Mouse (Mus musculus) liver, embryonic 14.5 days (tissue): Measurements from ENCODE around the gene Supt5. TPM values are rescaled to one million over a fixed set of nuclear protein-coding genes. Genes with fewer than 3 reads are reported as not detected.
A peak's percentile ranks its signal among the peaks of the same experiment; 100 is the strongest.

Experiments
- ATAC-seq: fragments of 200-750 bp; cut with Nextera tagmentation; 2 replicates; pipeline ENCODE4 v1.8.0; 2017; ENCODE audit warnings: moderate number of reproducible peaks, mild to moderate bottlenecking, moderate library complexity; ENCODE audit not compliant: insufficient read depth
- DNase-seq, 3 experiments: peaks; one replicate each; pipeline ENCODE4 v3.0.0-alpha.2; 2012 to 2013; ENCODE audit warnings: low read depth in 3 of 3, low spot score in 3 of 3
- H3K27ac ChIP-seq: fragments of 300-500 bp; sonication (generic); 2 replicates; pipeline ENCODE4 v1.5.1; 2014; ENCODE audit warnings: moderate library complexity, mild to moderate bottlenecking, control low read depth, inconsistent platforms
- H3K27me3 ChIP-seq: fragments of 300-500 bp; sonication (generic); 2 replicates; pipeline ENCODE4 v1.6.1; 2014; ENCODE audit warnings: mild to moderate bottlenecking, low read length, moderate library complexity; ENCODE audit not compliant: control insufficient read depth, insufficient read depth
- H3K36me3 ChIP-seq: fragments of 300-500 bp; sonication (generic); replicated peaks from 2 replicates; pipeline ENCODE4 v1.6.1; 2014; ENCODE audit warnings: low read depth; ENCODE audit not compliant: control insufficient read depth, insufficient read depth
- H3K4me1 ChIP-seq, 2 experiments: fragments of 200-500 bp in 1 of 2; fragments of 300-500 bp in 1 of 2; sonication (generic) in 1 of 2; replicated peaks; 2 replicates each; pipeline ENCODE4 v1.6.1; 2012 to 2014; ENCODE audit warnings: antibody characterized with exemption in 1 of 2, inconsistent platforms in 1 of 2, low read length in 1 of 2; ENCODE audit not compliant: control insufficient read depth in 2 of 2, insufficient read depth in 2 of 2
- H3K4me2 ChIP-seq: fragments of 300-500 bp; sonication (generic); 2 replicates; pipeline ENCODE4 v1.6.1; 2014; ENCODE audit warnings: low read depth, mild to moderate bottlenecking, control low read depth, moderate library complexity
- H3K4me3 ChIP-seq, 2 experiments: fragments of 200-500 bp in 1 of 2; fragments of 300-500 bp in 1 of 2; sonication (generic) in 1 of 2; 2 replicates each; pipeline ENCODE4 v1.5.1; 2012 to 2014; ENCODE audit warnings: low read depth in 2 of 2, low read length in 2 of 2, mild to moderate bottlenecking in 2 of 2, control low read depth in 1 of 2, inconsistent platforms in 1 of 2, moderate library complexity in 1 of 2; ENCODE audit not compliant: insufficient read depth in 1 of 2
- H3K9ac ChIP-seq: fragments of 300-500 bp; sonication (generic); replicated peaks from 2 replicates; pipeline ENCODE4 v1.6.1; 2014; ENCODE audit warnings: mild to moderate bottlenecking, control low read depth, moderate library complexity
- H3K9me3 ChIP-seq: fragments of 300-500 bp; sonication (generic); 2 replicates; pipeline ENCODE4 v1.6.1; 2016; ENCODE audit warnings: low read length, mixed read lengths; ENCODE audit not compliant: control insufficient read depth
- CTCF ChIP-seq: IDR thresholded peaks from 2 replicates; pipeline ENCODE4 v1.5.1; 2016; ENCODE audit warnings: antibody characterized with exemption, low read depth, control low read depth
- EP300 ChIP-seq: IDR thresholded peaks from 2 replicates; pipeline ENCODE4 v1.6.1; 2016; ENCODE audit warnings: antibody characterized with exemption, low read depth
- WGBS: fragments of 180-500 bp; shearing (Covaris S2); extraction: QIAGEN DNeasy Blood & Tissue Kit; methylation state at CpG from one replicate; pipeline ENCODE4 v1.1.7; 2014; ENCODE audit not compliant: insufficient replicate concordance; 5-methylcytosine and 5-hydroxymethylcytosine counted together
- polyA plus RNA-seq, 2 experiments: library from polyadenylated mRNA; depleted of rRNA in 1 of 2; stranded (reverse) in 1 of 2; unstranded in 1 of 2; fragments of >200 nt; fragmentation: Nextera tagmentation in 1 of 2; extraction: Ambion mirVana in 1 of 2; gene quantifications; 2 replicates each; pipeline versions ENCODE4 v1.2.1 to v1.2.3; 2012 to 2014

The Supt5 gene
- polyA plus RNA-seq, 2 experiments, result 21.7 to 29.6 TPM

GRCm38 (mm10) chr7:28290638-28291590 lies 47.6 kb downstream of the Supt5 start, which contains the start of gene Selenov:
Gene Selenov (minus strand): TSS chr7:28291186.
- no peak within 1 kb of the TSS for H3K9ac ChIP-seq
- ATAC-seq, result no peak
- 2% methylated on average over 52 of the region's 52 CpGs for WGBS
- H3K9me3 ChIP-seq, result no peaks in the 10 kb centered on the region
- H3K4me3 ChIP-seq, result no peak within 1 kb of the TSS
- H3K27ac ChIP-seq, result no peak within 1 kb of the TSS
- no peaks in the 10 kb centered on the region; a peak in 1 of 4 replicates for H3K4me1 ChIP-seq
- no peak for DNase-seq
- TF ChIP-seq CTCF (no peak), EP300 (no peak)
- H3K4me2 ChIP-seq, result no peak within 1 kb of the TSS
- no peaks in the 10 kb centered on the region for H3K36me3 ChIP-seq
- H3K27me3 ChIP-seq, result peaks cover 60% of the 10 kb centered on the region

DNA sequence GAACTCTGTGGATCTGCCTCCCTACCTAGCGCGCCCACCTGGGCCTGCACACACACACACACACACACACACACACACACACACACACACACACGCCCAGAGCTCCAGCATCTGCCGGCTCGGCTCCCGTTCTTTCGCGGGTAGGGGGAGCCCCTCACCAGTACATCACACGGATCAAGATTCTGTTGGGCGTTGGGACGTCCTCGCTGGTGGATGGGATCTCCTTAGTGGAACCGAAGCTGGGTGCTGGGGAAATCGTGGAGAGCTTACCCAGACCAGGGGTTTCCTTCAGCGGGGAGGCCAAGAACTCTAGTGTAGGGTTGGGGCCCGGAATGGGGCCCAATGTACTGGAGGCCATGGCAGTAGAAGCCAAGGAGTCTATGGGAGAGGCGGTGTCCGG lies 48.4 kb downstream of the Supt5 start:
- DNase-seq (no peak), ATAC-seq (no peak)
- Histone ChIP-seq H3K36me3 (no peaks in the 10 kb centered on the region), H3K4me3 (no peak overlapping the region), H3K4me2 (no peak overlapping the region), H3K9me3 (no peaks in the 10 kb centered on the region), H3K27me3 (peaks cover 57% of the 10 kb centered on the region), H3K4me1 (no peaks in the 10 kb centered on the region; a peak in 1 of 4 replicates), H3K27ac (no peak overlapping the region), H3K9ac (no peak overlapping the region)
- WGBS, result 5% methylated on average over 18 of the region's 18 CpGs
- no peak for TF ChIP-seq EP300
- TF ChIP-seq CTCF, result 0 out of 2 replicates have a peak, but pooled peaks have one; percentile 13

GRCm38 (mm10) chr7:28280630-28281029 lies 57.9 kb downstream of the Supt5 start:
- H3K9me3 ChIP-seq, result no peaks in the 10 kb centered on the region
- ATAC-seq (no peak), DNase-seq (no peak)
- 58% methylated on average over 7 of the region's 7 CpGs for WGBS
- no peak overlapping the region for H3K4me3 ChIP-seq
- H3K4me1 ChIP-seq, result peaks cover 2 to 3% of the 10 kb centered on the region in 2 experiments; a peak in 3 of 4 replicates
- no peak overlapping the region for H3K9ac ChIP-seq
- H3K36me3 ChIP-seq, result no peaks in the 10 kb centered on the region
- no peaks in the 10 kb centered on the region for H3K27me3 ChIP-seq
- no peak for TF ChIP-seq EP300
- no peak for TF ChIP-seq CTCF
- H3K4me2 ChIP-seq, result no peak overlapping the region
- H3K27ac ChIP-seq, result no peak overlapping the region

DNA sequence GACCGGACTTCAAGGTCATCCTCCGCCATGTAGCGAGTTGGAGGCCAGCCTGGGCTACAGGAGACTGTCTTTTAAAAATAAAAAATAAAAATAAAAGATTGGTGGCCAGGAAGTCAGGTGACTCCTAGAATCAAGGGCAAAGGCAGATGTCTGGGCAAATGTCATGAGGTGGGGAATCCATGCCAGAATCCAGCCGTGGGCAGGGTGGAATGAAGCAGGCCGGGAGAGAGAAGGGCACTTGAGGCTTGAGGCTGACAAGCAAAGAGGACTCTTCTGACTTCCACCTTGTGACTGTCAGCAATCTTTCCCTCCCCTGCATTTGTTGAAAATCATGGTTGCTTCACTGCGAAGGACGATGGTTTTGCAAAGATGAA lies 60.3 kb downstream of the Supt5 start:
- Histone ChIP-seq H3K4me1 (peaks cover 2 to 3% of the 10 kb centered on the region in 2 experiments; a peak in 3 of 4 replicates), H3K27ac (no peak overlapping the region), H3K9ac (peak overlapping the region; percentile 76), H3K27me3 (no peaks in the 10 kb centered on the region), H3K4me2 (peak overlapping the region; percentile 87), H3K9me3 (no peaks in the 10 kb centered on the region), H3K4me3 (peak overlapping the region; percentile 68 to 72), H3K36me3 (no peaks in the 10 kb centered on the region)
- no peak for TF ChIP-seq CTCF
- no peak for TF ChIP-seq EP300
- DNase-seq (no peak), ATAC-seq (no peak)
- WGBS, result 82% methylated on average over 7 of the region's 7 CpGs

- peaks cover 2 to 3% of the 10 kb centered on the region in 2 experiments; a peak in 3 of 4 replicates for H3K4me1 ChIP-seq
These were observed 60.8 kb downstream of the Supt5 start, which contains the start of gene Eid2b for GRCm38 (mm10) chr7:28277615-28278278. Gene Eid2b (plus strand): TSS chr7:28277739.

More at GRCm38 (mm10) chr7:28277615-28278278, 60.8 kb downstream of the Supt5 start, which contains the start of gene Eid2b:
- ATAC-seq (peak; percentile 78), DNase-seq (peak; percentile 79 to 81 (median 81))
- peak within 1 kb of the TSS; percentile 87 for H3K4me2 ChIP-seq
- H3K9me3 ChIP-seq, result no peaks in the 10 kb centered on the region
- H3K36me3 ChIP-seq, result no peaks in the 10 kb centered on the region
- 3% methylated on average over 66 of the region's 68 CpGs for WGBS
- TF ChIP-seq EP300 (no peak), CTCF (peak; percentile 97)
- no peaks in the 10 kb centered on the region for H3K27me3 ChIP-seq
- no peak within 1 kb of the TSS for H3K27ac ChIP-seq
- H3K9ac ChIP-seq, result peak within 1 kb of the TSS; percentile 76
- H3K4me3 ChIP-seq, result peak within 1 kb of the TSS; percentile 68 to 72
